Comparison of ENCODE assay signal across 8 mouse cellular contexts in genomic region chr4:141617863-141618564, GRCm38 (mm10). TPM values are rescaled to one million over a fixed set of nuclear protein-coding genes. Genes with fewer than 3 reads are reported as not detected.
DNase-seq lines count a peak whose midpoint lies in the region; ATAC-seq lines count a peak whose summit lies in the region.

No protein-coding gene starts in this region.

- peaks cover 13% of the 10 kb centered on the region for H3K4me1 ChIP-seq in heart, embryonic 16.5 days (ENCODE audit: control insufficient read depth, insufficient read depth, low read length)

- H3K27me3 ChIP-seq in heart, embryonic 16.5 days (ENCODE audit: control insufficient read depth, insufficient read depth, low read length) = no peaks in the 10 kb centered on the region

- H3K4me2 ChIP-seq in heart, embryonic 16.5 days (ENCODE audit: low read depth, low read length) = peak overlapping the region; percentile 71

- DNase-seq in thymus, postnatal 25 days = peak; percentile 18
- DNase-seq in thymus, adult 18-20 months = no peak
- peak; percentile 69 to 81 for DNase-seq in kidney, postnatal 4 days
- no peak for DNase-seq in urinary bladder, postnatal 36 days (ENCODE audit: low spot score in 2 of 2)
- DNase-seq in right cerebral cortex, postnatal 14 days = no peak
- DNase-seq in testis, postnatal 10 days (ENCODE audit: low spot score) = no peak

- peak overlapping the region; percentile 63 for H3K9ac ChIP-seq in heart, embryonic 16.5 days (ENCODE audit: low read length)

- WGBS in heart, embryonic 16.5 days = 16% methylated on average over 22 of the region's 22 CpGs

- no peaks in the 10 kb centered on the region for H3K36me3 ChIP-seq in heart, embryonic 16.5 days (ENCODE audit: control insufficient read depth, insufficient read depth)

- no peaks in the 10 kb centered on the region for H3K9me3 ChIP-seq in heart, embryonic 16.5 days (replicated peaks; ENCODE audit: control insufficient read depth, low read length)

- H3K27ac ChIP-seq in heart, embryonic 16.5 days (ENCODE audit: low read length) = no peak overlapping the region

- ATAC-seq in heart, embryonic 16.5 days (replicated peaks; ENCODE audit: extremely low read depth, insufficient read depth, low FRiP score) = no peak
- peak; percentile 12; the same call in 1 of the 2 replicates for ATAC-seq in megakaryocyte progenitor cell, adult 5-6 weeks (replicated peaks; ENCODE audit: poor library complexity)

- H3K4me3 ChIP-seq in heart, embryonic 16.5 days (ENCODE audit: low read length) = peak overlapping the region; percentile 42

RNA-seq across cellular contexts. Expression of gene Tmem82, which starts 0.4 kb away (rescaled TPM):
- 1.1 and 1.7 TPM in 2 replicates for polyA plus RNA-seq in heart, embryonic 16.5 days (2015; fragmentation: Nextera tagmentation; extraction: Ambion mirVana)
- 0.10 and 0.76 TPM in 2 replicates for total RNA-seq in megakaryocyte progenitor cell, adult 5-6 weeks (2015)
- 0.46 and 1.6 TPM in 2 replicates for total RNA-seq in megakaryocyte progenitor cell, adult 5-6 weeks (2017)

RNA-seq across cellular contexts. Expression of gene Slc25a34, which starts 5.6 kb away (rescaled TPM):
- polyA plus RNA-seq in heart, embryonic 16.5 days (2015; fragmentation: Nextera tagmentation; extraction: Ambion mirVana) = 1.3 TPM in 2 replicates
- total RNA-seq in megakaryocyte progenitor cell, adult 5-6 weeks (2015) = not detected in 2 replicates
- not detected in 2 replicates for total RNA-seq in megakaryocyte progenitor cell, adult 5-6 weeks (2017)

RNA-seq across cellular contexts. Expression of gene Fblim1, which starts 12.1 kb away (rescaled TPM):
- polyA plus RNA-seq in heart, embryonic 16.5 days (2015; fragmentation: Nextera tagmentation; extraction: Ambion mirVana) = 46.9 and 49.7 TPM in 2 replicates
- not detected in 2 replicates for total RNA-seq in megakaryocyte progenitor cell, adult 5-6 weeks (2015)
- 0.07 TPM in 1 of 2 replicates, not detected in the other for total RNA-seq in megakaryocyte progenitor cell, adult 5-6 weeks (2017)

RNA-seq across cellular contexts. Expression of gene Plekhm2, which starts 46.7 kb away (rescaled TPM):
- 4.9 and 6.2 TPM in 2 replicates for polyA plus RNA-seq in heart, embryonic 16.5 days (2015; fragmentation: Nextera tagmentation; extraction: Ambion mirVana)
- total RNA-seq in megakaryocyte progenitor cell, adult 5-6 weeks (2015) = 7.2 and 12.8 TPM in 2 replicates
- 9.8 and 11.0 TPM in 2 replicates for total RNA-seq in megakaryocyte progenitor cell, adult 5-6 weeks (2017)

Comparison
In these comparisons a context has a peak if more than half of its experiments do, and no peak if none do; other contexts are left out.
1. DNase-seq: peak in thymus, postnatal 25 days (single experiment) and kidney, postnatal 4 days (2 of 2); none in thymus, adult 18-20 months (0 of 2), urinary bladder, postnatal 36 days (0 of 2), right cerebral cortex, postnatal 14 days (single experiment) and testis, postnatal 10 days (single experiment).